Mouse (Mus musculus) testis, adult 2 months (tissue): ENCODE measurements around the gene Snrnp70. TPM values are rescaled to one million over a fixed set of nuclear protein-coding genes. Genes with fewer than 3 reads are reported as not detected.
A peak's percentile ranks its signal among the peaks of the same experiment; 100 is the strongest.

Source experiments
- H3K27ac ChIP-seq: fragments of 200-500 bp; 2 replicates; pipeline ENCODE4 v1.5.1; 2012; ENCODE audit warnings: low read depth, low read length; ENCODE audit not compliant: control insufficient read depth, insufficient read depth
- H3K27me3 ChIP-seq: fragments of 200-500 bp; 2 replicates; pipeline ENCODE4 v1.6.1; 2012; ENCODE audit warnings: mild to moderate bottlenecking, low read length, moderate library complexity; ENCODE audit not compliant: control insufficient read depth, insufficient read depth
- H3K36me3 ChIP-seq: fragments of 200-500 bp; 2 replicates; pipeline ENCODE4 v1.6.1; 2012; ENCODE audit warnings: mild to moderate bottlenecking, low read length; ENCODE audit not compliant: control insufficient read depth, insufficient read depth
- H3K4me1 ChIP-seq: fragments of 200-500 bp; 2 replicates; pipeline ENCODE4 v1.6.1; 2012; ENCODE audit warnings: low read length; ENCODE audit not compliant: control insufficient read depth, insufficient read depth
- H3K4me3 ChIP-seq: fragments of 200-500 bp; 2 replicates; pipeline ENCODE4 v1.5.1; 2012; ENCODE audit warnings: low read depth, mild to moderate bottlenecking, low read length, moderate library complexity, mixed read lengths; ENCODE audit not compliant: control insufficient read depth
- CTCF ChIP-seq: fragments of 200-500 bp; IDR thresholded peaks from 2 replicates; pipeline ENCODE4 v1.5.1; 2012; ENCODE audit warnings: low read depth, mild to moderate bottlenecking, inconsistent platforms, low read length, moderate library complexity; ENCODE audit not compliant: control insufficient read depth, insufficient read depth, insufficient replicate concordance
- POLR2A ChIP-seq: fragments of 200-500 bp; IDR thresholded peaks from 2 replicates; pipeline ENCODE4 v1.6.1; 2012; ENCODE audit warnings: low read depth, mild to moderate bottlenecking, inconsistent platforms, low read length, moderate library complexity; ENCODE audit not compliant: control insufficient read depth
- polyA plus RNA-seq: library from polyadenylated mRNA; depleted of rRNA; stranded (reverse); fragments of >200 nt; gene quantifications from 2 replicates; pipeline ENCODE4 v1.2.3, GENCODE M21; 2012

Snrnp70 gene
- polyA plus RNA-seq, 1 experiment: 202 TPM

- H3K4me1 ChIP-seq: peaks cover 38% of the 10 kb centered on the region
- no peak for TF ChIP-seq POLR2A
- no peak for TF ChIP-seq CTCF
- H3K36me3 ChIP-seq: no peaks in the 10 kb centered on the region
- H3K27me3 ChIP-seq: peaks cover 10% of the 10 kb centered on the region
- H3K27ac ChIP-seq: no peak overlapping the region
- peak overlapping the region; percentile 72 for H3K4me3 ChIP-seq
Observed at GRCm38 (mm10) chr7:45415636-45416035, 20.1 kb upstream of the Snrnp70 start.

- no peak for TF ChIP-seq POLR2A
- no peak for TF ChIP-seq CTCF
- no peak overlapping the region for H3K27ac ChIP-seq
- H3K4me1 ChIP-seq: peaks cover 38% of the 10 kb centered on the region
- H3K4me3 ChIP-seq: peak overlapping the region; percentile 72
- H3K27me3 ChIP-seq: peaks cover 10% of the 10 kb centered on the region
- H3K36me3 ChIP-seq: no peaks in the 10 kb centered on the region
Observed at GRCm38 (mm10) chr7:45414740-45415224, 19.2 kb upstream of the Snrnp70 start.

GRCm38 (mm10) chr7:45413864-45414739 lies 18.6 kb upstream of the Snrnp70 start:
- H3K27me3 ChIP-seq: peaks cover 10% of the 10 kb centered on the region
- H3K4me1 ChIP-seq: peaks cover 38% of the 10 kb centered on the region
- H3K4me3 ChIP-seq: peak overlapping the region; percentile 73
- no peak overlapping the region for H3K27ac ChIP-seq
- no peaks in the 10 kb centered on the region for H3K36me3 ChIP-seq
- TF ChIP-seq CTCF (no peak), POLR2A (no peak)

GRCm38 (mm10) chr7:45413113-45413863 lies 17.7 kb upstream of the Snrnp70 start, which contains the start of gene Ntf5:
Gene Ntf5, plus strand, starts transcription at chr7:45413695.
- Histone ChIP-seq H3K4me1 (peaks cover 33% of the 10 kb centered on the region), H3K36me3 (no peaks in the 10 kb centered on the region), H3K27me3 (peaks cover 10% of the 10 kb centered on the region), H3K27ac (no peak within 1 kb of the TSS), H3K4me3 (peak within 1 kb of the TSS; percentile 73)
- no peak for TF ChIP-seq CTCF
- no peak for TF ChIP-seq POLR2A

GRCm38 (mm10) chr7:45412421-45412820 lies 16.9 kb upstream of the Snrnp70 start:
- H3K4me3 ChIP-seq: no peak overlapping the region
- TF ChIP-seq POLR2A (no peak), CTCF (no peak)
- H3K27ac ChIP-seq: no peak overlapping the region
- H3K4me1 ChIP-seq: peaks cover 25% of the 10 kb centered on the region
- peaks cover 10% of the 10 kb centered on the region for H3K27me3 ChIP-seq
- H3K36me3 ChIP-seq: no peaks in the 10 kb centered on the region

- Histone ChIP-seq H3K4me3 (no peak overlapping the region), H3K36me3 (no peaks in the 10 kb centered on the region), H3K27ac (no peak overlapping the region), H3K27me3 (peaks cover 8% of the 10 kb centered on the region), H3K4me1 (peaks cover 33% of the 10 kb centered on the region)
- no peak for TF ChIP-seq POLR2A
- no peak for TF ChIP-seq CTCF
Observed at GRCm38 (mm10) chr7:45409497-45410163, 14.1 kb upstream of the Snrnp70 start.
